18 mouse cellular contexts compared by ENCODE assay signal in genomic region chr11:70573872-70574271, GRCm38 (mm10). TPM values are rescaled to one million over a fixed set of nuclear protein-coding genes. Genes with fewer than 3 reads are reported as not detected.
DNase-seq lines count a peak whose midpoint lies in the region; ATAC-seq and TF ChIP-seq lines count a peak whose summit lies in the region.
"Had no signal": no experiment of that assay in that cellular context is flagged by ENCODE, and none has a peak within 500 bp of the region (broad histone marks: within the 10 kb centered on the region; RNA-seq: fewer than 3 reads in every experiment).

No protein-coding gene starts in this region.

- no peaks in the 10 kb centered on the region for H3K9me3 ChIP-seq in hindbrain, embryonic 13.5 days
- H3K9me3 ChIP-seq in hindbrain, embryonic 11.5 days (ENCODE audit: control insufficient read depth, low read length) = no peaks in the 10 kb centered on the region
- H3K9me3 ChIP-seq in hindbrain, postnatal 0 days (ENCODE audit: low read length) = no peaks in the 10 kb centered on the region
- H3K9me3 ChIP-seq: embryonic facial prominence, embryonic 12.5 days; liver, embryonic 12.5 days had no signal

- TF ChIP-seq CTCF in brain, embryonic 14.5 days (IDR thresholded peaks at IDR 0.05; ENCODE audit: borderline replicate concordance, extremely low read depth, insufficient read depth, insufficient read length) = no peak
- no peak for TF ChIP-seq CTCF in hindbrain, postnatal 0 days (IDR thresholded peaks at IDR 0.05; ENCODE audit: low read depth)
- TF ChIP-seq CTCF in lung, adult 2 months (IDR thresholded peaks at IDR 0.05; ENCODE audit: insufficient read depth, low read length) = no peak

- 56% methylated on average over 6 of the region's 6 CpGs for WGBS in hindbrain, embryonic 13.5 days
- WGBS in hindbrain, embryonic 11.5 days = 72% methylated on average over 6 of the region's 6 CpGs
- 50% methylated on average over 6 of the region's 6 CpGs for WGBS in hindbrain, postnatal 0 days
- WGBS in lung, adult 2 months = 83% methylated on average over 6 of the region's 6 CpGs

- no peak overlapping the region for H3K4me3 ChIP-seq in hindbrain, embryonic 13.5 days
- no peak overlapping the region for H3K4me3 ChIP-seq in hindbrain, embryonic 11.5 days (ENCODE audit: low read depth, low read length)
- no peak overlapping the region for H3K4me3 ChIP-seq in hindbrain, postnatal 0 days (ENCODE audit: low read length)
- H3K4me3 ChIP-seq in lung, adult 2 months (replicated peaks; ENCODE audit: extremely low read depth, low read depth, low read length) = no peak overlapping the region
- H3K4me3 ChIP-seq: embryonic facial prominence, embryonic 12.5 days; liver, embryonic 12.5 days had no signal

- no peak for TF ChIP-seq POLR2A in brain, embryonic 14.5 days (IDR thresholded peaks at IDR 0.05; ENCODE audit: borderline replicate concordance, extremely low read depth, insufficient read depth, insufficient read length, poor library complexity, severe bottlenecking)
- no peak for TF ChIP-seq POLR2A in lung, adult 2 months (IDR thresholded peaks at IDR 0.05; ENCODE audit: borderline replicate concordance, extremely low read depth, low read depth, low read length)

- H3K4me2 ChIP-seq in hindbrain, embryonic 13.5 days = no peak overlapping the region
- no peak overlapping the region for H3K4me2 ChIP-seq in hindbrain, embryonic 11.5 days (replicated peaks; ENCODE audit: low read depth, low read length)
- no peak overlapping the region for H3K4me2 ChIP-seq in hindbrain, postnatal 0 days (ENCODE audit: low read depth, low read length)
- H3K4me2 ChIP-seq: embryonic facial prominence, embryonic 12.5 days; liver, embryonic 12.5 days had no signal

- H3K36me3 ChIP-seq in hindbrain, embryonic 13.5 days = no peaks in the 10 kb centered on the region
- no peaks in the 10 kb centered on the region for H3K36me3 ChIP-seq in hindbrain, embryonic 11.5 days (ENCODE audit: control insufficient read depth, insufficient read depth, low read length)
- no peaks in the 10 kb centered on the region for H3K36me3 ChIP-seq in hindbrain, postnatal 0 days (ENCODE audit: insufficient read depth, low read length)
- H3K36me3 ChIP-seq: embryonic facial prominence, embryonic 12.5 days; liver, embryonic 12.5 days had no signal

- DNase-seq in hindbrain, embryonic 11.5 days (ENCODE audit: low spot score) = no peak
- peak; percentile 62 for DNase-seq in 3134 (ENCODE audit: extremely low read depth, insufficient read length, low spot score)
- DNase-seq in brain, embryonic 14.5 days (ENCODE audit: low read depth) = peak; percentile 67
- DNase-seq in hindbrain, postnatal 0 days (ENCODE audit: low spot score) = no peak
- no peak for DNase-seq in lung, adult 2 months
- no peak for DNase-seq in liver
- DNase-seq in natural killer cell, adult 2 months (ENCODE audit: low spot score in 2 of 2) = no peak
- DNase-seq: adrenal gland, postnatal 14 days; cerebellum, adult 11-12 months; layer of hippocampus, postnatal 36 days; lung, postnatal 36 days; thymus, postnatal 25 days had no signal

- 0 out of 2 replicates have a peak overlapping the region, but pooled peaks have one; percentile 20 for H3K27ac ChIP-seq in hindbrain, embryonic 13.5 days
- no peak overlapping the region for H3K27ac ChIP-seq in hindbrain, embryonic 11.5 days (ENCODE audit: low read depth, low read length)
- peak overlapping the region; percentile 51; the same call in 1 of the 2 replicates for H3K27ac ChIP-seq in hindbrain, postnatal 0 days
- H3K27ac ChIP-seq: embryonic facial prominence, embryonic 12.5 days; kidney, postnatal 0 days; liver, embryonic 12.5 days had no signal

- H3K4me1 ChIP-seq in hindbrain, embryonic 13.5 days (replicated peaks) = peaks cover 38% of the 10 kb centered on the region
- no peaks in the 10 kb centered on the region for H3K4me1 ChIP-seq in hindbrain, embryonic 11.5 days (replicated peaks; ENCODE audit: control insufficient read depth, insufficient read depth, low read length)
- H3K4me1 ChIP-seq in hindbrain, postnatal 0 days (ENCODE audit: insufficient read depth, low read length) = no peaks in the 10 kb centered on the region; the same call in 1 of the 2 replicates
- peaks cover 12% of the 10 kb centered on the region for H3K4me1 ChIP-seq in lung, adult 2 months (ENCODE audit: control insufficient read depth, insufficient read depth, low read length)

- ATAC-seq in hindbrain, embryonic 13.5 days (ENCODE audit: low FRiP score) = no peak
- no peak for ATAC-seq in hindbrain, embryonic 11.5 days (ENCODE audit: low FRiP score)
- no peak for ATAC-seq in hindbrain, postnatal 0 days
- ATAC-seq: liver, embryonic 12.5 days had no signal

- no peak overlapping the region for H3K9ac ChIP-seq in hindbrain, embryonic 13.5 days
- H3K9ac ChIP-seq in hindbrain, embryonic 11.5 days (ENCODE audit: low read depth, low read length) = no peak overlapping the region
- H3K9ac ChIP-seq in hindbrain, postnatal 0 days (replicated peaks; ENCODE audit: low read length) = no peak overlapping the region
- H3K9ac ChIP-seq: embryonic facial prominence, embryonic 12.5 days; liver, embryonic 12.5 days had no signal

- H3K27me3 ChIP-seq in hindbrain, embryonic 13.5 days = no peaks in the 10 kb centered on the region
- no peaks in the 10 kb centered on the region for H3K27me3 ChIP-seq in hindbrain, embryonic 11.5 days (ENCODE audit: control insufficient read depth, insufficient read depth, low read length)
- no peaks in the 10 kb centered on the region for H3K27me3 ChIP-seq in hindbrain, postnatal 0 days (ENCODE audit: insufficient read depth, low read length)
- H3K27me3 ChIP-seq: embryonic facial prominence, embryonic 12.5 days; liver, embryonic 12.5 days had no signal

RNA-seq across cellular contexts. Expression of gene Mink1, which starts 11.2 kb away (rescaled TPM):
- 14.2 and 15.3 TPM in 2 replicates for polyA plus RNA-seq in hindbrain, embryonic 13.5 days (2015; fragmentation: Nextera tagmentation; extraction: Ambion mirVana)
- polyA plus RNA-seq in hindbrain, embryonic 11.5 days (2014; fragmentation: Nextera tagmentation; extraction: Ambion mirVana) = 11.9 and 17.6 TPM in 2 replicates
- 94.3 and 99.5 TPM in 2 replicates for polyA plus RNA-seq in brain, embryonic 14.5 days (2012; rRNA removed)
- total RNA-seq in hindbrain, postnatal 0 days (2014; rRNA removed) = 56.6 and 73.3 TPM in 2 replicates
- 13.6 and 15.2 TPM in 2 replicates for polyA plus RNA-seq in hindbrain, postnatal 0 days (2015; fragmentation: Nextera tagmentation; extraction: Ambion mirVana)
- 119 and 120 TPM in 2 replicates for polyA plus RNA-seq in lung, adult 2 months (2012; rRNA removed)

RNA-seq across cellular contexts. Expression of gene Pld2, which starts 34.0 kb away (rescaled TPM):
- polyA plus RNA-seq in hindbrain, embryonic 13.5 days (2015; fragmentation: Nextera tagmentation; extraction: Ambion mirVana) = 9.0 and 10.1 TPM in 2 replicates
- polyA plus RNA-seq in hindbrain, embryonic 11.5 days (2014; fragmentation: Nextera tagmentation; extraction: Ambion mirVana) = 2.5 and 2.9 TPM in 2 replicates
- 18.9 and 19.9 TPM in 2 replicates for polyA plus RNA-seq in brain, embryonic 14.5 days (2012; rRNA removed)
- 46.0 and 64.3 TPM in 2 replicates for total RNA-seq in hindbrain, postnatal 0 days (2014; rRNA removed)
- 17.7 and 19.1 TPM in 2 replicates for polyA plus RNA-seq in hindbrain, postnatal 0 days (2015; fragmentation: Nextera tagmentation; extraction: Ambion mirVana)
- 32.4 and 47.2 TPM in 2 replicates for polyA plus RNA-seq in lung, adult 2 months (2012; rRNA removed)

RNA-seq across cellular contexts. Expression of gene Gm40193, which starts 41.1 kb away (rescaled TPM):
- not detected in 2 replicates for polyA plus RNA-seq in hindbrain, embryonic 13.5 days (2015; fragmentation: Nextera tagmentation; extraction: Ambion mirVana)
- not detected in 2 replicates for polyA plus RNA-seq in hindbrain, embryonic 11.5 days (2014; fragmentation: Nextera tagmentation; extraction: Ambion mirVana)
- polyA plus RNA-seq in brain, embryonic 14.5 days (2012; rRNA removed) = not detected in 2 replicates
- total RNA-seq in hindbrain, postnatal 0 days (2014; rRNA removed) = not detected in 2 replicates
- not detected in 2 replicates for polyA plus RNA-seq in hindbrain, postnatal 0 days (2015; fragmentation: Nextera tagmentation; extraction: Ambion mirVana)
- polyA plus RNA-seq in lung, adult 2 months (2012; rRNA removed) = not detected in 2 replicates
- total RNA-seq: adrenal gland, postnatal 14 days; heart, adult 8-10 months; layer of hippocampus, postnatal 36 days had no signal
- polyA plus RNA-seq: embryonic facial prominence, embryonic 12.5 days; kidney, postnatal 0 days; liver, embryonic 12.5 days; neural tube, embryonic 14.5 days had no signal

RNA-seq across cellular contexts. Expression of gene 4930544D05Rik, which starts 41.8 kb away (rescaled TPM):
- not detected in 2 replicates for polyA plus RNA-seq in hindbrain, embryonic 13.5 days (2015; fragmentation: Nextera tagmentation; extraction: Ambion mirVana)
- not detected in 2 replicates for polyA plus RNA-seq in hindbrain, embryonic 11.5 days (2014; fragmentation: Nextera tagmentation; extraction: Ambion mirVana)
- not detected in 2 replicates for polyA plus RNA-seq in brain, embryonic 14.5 days (2012; rRNA removed)
- not detected in 2 replicates for total RNA-seq in hindbrain, postnatal 0 days (2014; rRNA removed)
- polyA plus RNA-seq in hindbrain, postnatal 0 days (2015; fragmentation: Nextera tagmentation; extraction: Ambion mirVana) = not detected in 2 replicates
- polyA plus RNA-seq in lung, adult 2 months (2012; rRNA removed) = 0.16 TPM in 1 of 2 replicates, not detected in the other
- total RNA-seq: adrenal gland, postnatal 14 days; heart, adult 8-10 months had no signal
- polyA plus RNA-seq: embryonic facial prominence, embryonic 12.5 days; kidney, postnatal 0 days; liver, embryonic 12.5 days; neural tube, embryonic 14.5 days had no signal

RNA-seq across cellular contexts. Expression of gene Chrne, which starts 45.1 kb away (rescaled TPM):
- not detected in 2 replicates for polyA plus RNA-seq in hindbrain, embryonic 13.5 days (2015; fragmentation: Nextera tagmentation; extraction: Ambion mirVana)
- polyA plus RNA-seq in hindbrain, embryonic 11.5 days (2014; fragmentation: Nextera tagmentation; extraction: Ambion mirVana) = not detected in 2 replicates
- 0.16 TPM in 1 of 2 replicates, not detected in the other for polyA plus RNA-seq in brain, embryonic 14.5 days (2012; rRNA removed)
- 4.5 TPM in 1 of 2 replicates, not detected in the other for total RNA-seq in hindbrain, postnatal 0 days (2014; rRNA removed)
- 0.42 and 0.59 TPM in 2 replicates for polyA plus RNA-seq in hindbrain, postnatal 0 days (2015; fragmentation: Nextera tagmentation; extraction: Ambion mirVana)
- 0.41 and 0.91 TPM in 2 replicates for polyA plus RNA-seq in lung, adult 2 months (2012; rRNA removed)
- total RNA-seq: adrenal gland, postnatal 14 days; heart, adult 8-10 months; layer of hippocampus, postnatal 36 days had no signal
- polyA plus RNA-seq: embryonic facial prominence, embryonic 12.5 days; liver, embryonic 12.5 days; neural tube, embryonic 14.5 days had no signal

Comparison
In these comparisons a context has a peak if more than half of its experiments do, and no peak if none do; other contexts are left out.
1. DNase-seq: peak in 3134 (single experiment) and brain, embryonic 14.5 days (single experiment); none in hindbrain, embryonic 11.5 days (single experiment), hindbrain, postnatal 0 days (single experiment), lung, adult 2 months (single experiment), liver (single experiment) and natural killer cell, adult 2 months (0 of 2).